Mouse (Mus musculus): Measurements from ENCODE around the gene Serhl. TPM values are rescaled to one million over a fixed set of nuclear protein-coding genes. Genes with fewer than 3 reads are reported as not detected.
A peak's percentile ranks its signal among the peaks of the same experiment; 100 is the strongest.

Serhl gene
- polyA plus RNA-seq, 1 experiment = 106 TPM

GRCm38 (mm10) chr15:83145541-83145940, 56.2 kb downstream of the Serhl start:
- DNase-seq = no peak
- no peak overlapping the region for H3K27ac ChIP-seq (ENCODE audit: insufficient read depth, low read depth, low read length)
- TF ChIP-seq POLR2A (IDR thresholded peaks at IDR 0.05; ENCODE audit: low read depth, low read length) (no peak), CTCF (conservative IDR thresholded peaks at IDR 0.05; ENCODE audit: insufficient read depth, insufficient read length, low read depth, low read length) (no peak)
- H3K4me1 ChIP-seq (ENCODE audit: control insufficient read depth, insufficient read depth, low read length) = peaks cover 23% of the 10 kb centered on the region
- H3K27me3 ChIP-seq (replicated peaks; ENCODE audit: control insufficient read depth, insufficient read depth, low read length) = no peaks in the 10 kb centered on the region
- H3K4me3 ChIP-seq (ENCODE audit: insufficient read depth, low read depth, low read length) = no peak overlapping the region
- 79% methylated on average over 6 of the region's 6 CpGs for WGBS
- no peaks in the 10 kb centered on the region; the same call in 1 of the 2 replicates for H3K36me3 ChIP-seq (ENCODE audit: control insufficient read depth, insufficient read depth, low read length)

- Histone ChIP-seq H3K27me3 (replicated peaks; ENCODE audit: control insufficient read depth, insufficient read depth, low read length) (no peaks in the 10 kb centered on the region), H3K4me3 (ENCODE audit: insufficient read depth, low read depth, low read length) (peak overlapping the region; percentile 99), H3K4me1 (ENCODE audit: control insufficient read depth, insufficient read depth, low read length) (peaks cover 19% of the 10 kb centered on the region), H3K36me3 (ENCODE audit: control insufficient read depth, insufficient read depth, low read length) (no peaks in the 10 kb centered on the region; the same call in 1 of the 2 replicates), H3K27ac (ENCODE audit: insufficient read depth, low read depth, low read length) (peak overlapping the region; percentile 100)
- 1% methylated on average over 21 of the region's 21 CpGs for WGBS
- TF ChIP-seq CTCF (conservative IDR thresholded peaks at IDR 0.05; ENCODE audit: insufficient read depth, insufficient read length, low read depth, low read length) (no peak), POLR2A (IDR thresholded peaks at IDR 0.05; ENCODE audit: low read depth, low read length) (no peak)
- no peak for DNase-seq
Observed at GRCm38 (mm10) chr15:83148395-83148794, 59.1 kb downstream of the Serhl start.

- no peak for DNase-seq
- H3K36me3 ChIP-seq (ENCODE audit: control insufficient read depth, insufficient read depth, low read length) = no peaks in the 10 kb centered on the region; the same call in 1 of the 2 replicates
- WGBS = 0% methylated on average over 36 of the region's 41 CpGs
- H3K4me1 ChIP-seq (ENCODE audit: control insufficient read depth, insufficient read depth, low read length) = peaks cover 19% of the 10 kb centered on the region
- H3K27ac ChIP-seq (ENCODE audit: insufficient read depth, low read depth, low read length) = peak overlapping the region; percentile 100
- TF ChIP-seq POLR2A (IDR thresholded peaks at IDR 0.05; ENCODE audit: low read depth, low read length) (no peak), CTCF (conservative IDR thresholded peaks at IDR 0.05; ENCODE audit: insufficient read depth, insufficient read length, low read depth, low read length) (no peak)
- H3K4me3 ChIP-seq (ENCODE audit: insufficient read depth, low read depth, low read length) = peak overlapping the region; percentile 99
- H3K27me3 ChIP-seq (replicated peaks; ENCODE audit: control insufficient read depth, insufficient read depth, low read length) = no peaks in the 10 kb centered on the region
Observed at GRCm38 (mm10) chr15:83148801-83149195, 59.5 kb downstream of the Serhl start.

DNA sequence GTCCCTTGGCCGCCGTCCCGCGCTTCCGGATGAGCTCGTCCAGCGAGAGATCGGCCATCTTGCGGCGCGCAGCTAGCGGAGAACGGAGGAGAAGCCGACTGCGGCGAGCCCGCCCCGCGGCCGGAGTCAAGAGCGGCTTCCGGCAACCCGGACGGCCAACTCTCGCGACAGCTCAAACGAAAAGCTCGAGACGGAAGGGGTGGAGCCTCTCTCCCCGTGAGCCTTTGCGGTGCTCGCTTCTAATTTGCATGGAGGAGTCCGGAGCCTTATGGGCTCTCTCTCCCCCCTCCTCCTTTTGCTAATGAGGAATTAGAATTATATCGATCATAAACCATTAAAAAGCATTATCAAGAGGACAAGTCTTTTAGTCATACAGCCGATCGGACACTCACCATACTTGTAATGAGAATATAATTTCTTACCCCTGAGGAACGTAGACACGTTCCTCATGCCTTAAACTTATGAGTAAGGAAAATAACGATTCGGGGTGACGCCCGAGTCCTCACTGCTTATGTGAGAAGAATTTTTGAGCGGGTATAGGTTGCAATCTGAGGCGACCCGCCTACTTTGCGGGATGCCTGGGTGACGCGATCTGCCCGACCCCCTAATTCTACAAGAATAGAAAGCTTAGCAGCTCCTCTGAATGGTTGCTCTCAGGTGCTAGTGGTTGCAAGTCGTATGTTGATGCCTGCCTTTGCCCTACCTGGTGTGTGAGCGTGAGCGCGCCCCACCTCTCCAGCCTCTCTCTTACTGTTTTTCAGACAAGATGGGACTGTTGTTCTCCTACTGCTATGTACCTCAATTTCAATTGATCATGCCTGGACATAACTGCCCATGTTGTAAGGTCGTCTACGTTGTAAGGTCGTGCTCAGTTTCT, 60.1 kb downstream of the Serhl start, which contains the start of gene Poldip3:
Gene Poldip3, minus strand, starts transcription at position 189 of the 877 bp plus-strand sequence.
- peaks cover 19% of the 10 kb centered on the region for H3K4me1 ChIP-seq (ENCODE audit: control insufficient read depth, insufficient read depth, low read length)
- WGBS = under 1% methylated on average over 56 of the region's 56 CpGs

GRCm38 (mm10) chr15:83150073-83150442, 60.8 kb downstream of the Serhl start:
- Histone ChIP-seq H3K27me3 (replicated peaks; ENCODE audit: control insufficient read depth, insufficient read depth, low read length) (no peaks in the 10 kb centered on the region), H3K27ac (ENCODE audit: insufficient read depth, low read depth, low read length) (peak overlapping the region; percentile 100), H3K4me1 (ENCODE audit: control insufficient read depth, insufficient read depth, low read length) (peaks cover 17% of the 10 kb centered on the region), H3K36me3 (ENCODE audit: control insufficient read depth, insufficient read depth, low read length) (no peaks in the 10 kb centered on the region; the same call in 1 of the 2 replicates), H3K4me3 (ENCODE audit: insufficient read depth, low read depth, low read length) (peak overlapping the region; percentile 99)
- WGBS = 20% methylated on average over 3 of the region's 3 CpGs
- no peak for DNase-seq
- TF ChIP-seq CTCF (conservative IDR thresholded peaks at IDR 0.05; ENCODE audit: insufficient read depth, insufficient read length, low read depth, low read length) (no peak), POLR2A (IDR thresholded peaks at IDR 0.05; ENCODE audit: low read depth, low read length) (no peak)

More for the DNA sequence above, 60.1 kb downstream of the Serhl start, which contains the start of gene Poldip3:
- H3K27ac ChIP-seq (ENCODE audit: insufficient read depth, low read depth, low read length) = peak within 1 kb of the TSS; percentile 100
- H3K36me3 ChIP-seq (ENCODE audit: control insufficient read depth, insufficient read depth, low read length) = no peaks in the 10 kb centered on the region; the same call in 1 of the 2 replicates
- DNase-seq = peak; percentile 99
- no peak for TF ChIP-seq CTCF (conservative IDR thresholded peaks at IDR 0.05; ENCODE audit: insufficient read depth, insufficient read length, low read depth, low read length)
- peak; percentile 80 for TF ChIP-seq POLR2A (IDR thresholded peaks at IDR 0.05; ENCODE audit: low read depth, low read length)
- H3K4me3 ChIP-seq (ENCODE audit: insufficient read depth, low read depth, low read length) = peak within 1 kb of the TSS; percentile 99
- H3K27me3 ChIP-seq (replicated peaks; ENCODE audit: control insufficient read depth, insufficient read depth, low read length) = no peaks in the 10 kb centered on the region

DNA sequence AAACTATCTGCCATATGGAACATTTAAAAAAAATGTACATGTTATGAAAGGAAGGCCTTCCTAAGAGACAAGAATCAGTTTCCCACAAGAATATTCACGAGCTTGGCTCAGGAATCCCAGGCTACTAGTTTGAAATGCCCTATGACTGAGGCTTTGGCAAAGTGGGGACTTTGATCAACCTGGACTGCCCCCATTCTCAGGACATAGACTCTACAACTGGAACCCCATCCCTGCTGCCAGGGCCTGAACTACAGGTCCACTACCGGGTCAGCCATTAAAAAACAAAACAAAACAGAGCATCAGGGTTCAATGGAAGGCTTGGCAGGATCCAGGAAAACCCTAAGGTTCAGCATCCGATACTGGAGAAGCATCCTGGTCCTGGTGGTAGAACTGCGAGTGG, 61.4 kb downstream of the Serhl start:
- TF ChIP-seq POLR2A (IDR thresholded peaks at IDR 0.05; ENCODE audit: low read depth, low read length) = no peak
- Histone ChIP-seq H3K4me3 (ENCODE audit: insufficient read depth, low read depth, low read length) (no peak overlapping the region), H3K4me1 (ENCODE audit: control insufficient read depth, insufficient read depth, low read length) (peaks cover 14% of the 10 kb centered on the region), H3K27me3 (replicated peaks; ENCODE audit: control insufficient read depth, insufficient read depth, low read length) (no peaks in the 10 kb centered on the region), H3K27ac (ENCODE audit: insufficient read depth, low read depth, low read length) (no peak overlapping the region), H3K36me3 (ENCODE audit: control insufficient read depth, insufficient read depth, low read length) (no peaks in the 10 kb centered on the region; the same call in 1 of the 2 replicates)
- DNase-seq = peak; percentile 39
- 59% methylated on average over 4 of the region's 4 CpGs for WGBS

GRCm38 (mm10) chr15:83154309-83154708, 65.0 kb downstream of the Serhl start:
- Histone ChIP-seq H3K4me1 (ENCODE audit: control insufficient read depth, insufficient read depth, low read length) (peaks cover 6% of the 10 kb centered on the region), H3K27me3 (replicated peaks; ENCODE audit: control insufficient read depth, insufficient read depth, low read length) (no peaks in the 10 kb centered on the region), H3K4me3 (ENCODE audit: insufficient read depth, low read depth, low read length) (no peak overlapping the region), H3K36me3 (ENCODE audit: control insufficient read depth, insufficient read depth, low read length) (no peaks in the 10 kb centered on the region), H3K27ac (ENCODE audit: insufficient read depth, low read depth, low read length) (no peak overlapping the region)
- WGBS = 92% methylated on average over 7 of the region's 7 CpGs
- DNase-seq = no peak
- TF ChIP-seq CTCF (conservative IDR thresholded peaks at IDR 0.05; ENCODE audit: insufficient read depth, insufficient read length, low read depth, low read length) = no peak

All from kidney, adult 2 months (tissue).